17 mouse cellular contexts compared by ENCODE assay signal in the genomic region with DNA sequence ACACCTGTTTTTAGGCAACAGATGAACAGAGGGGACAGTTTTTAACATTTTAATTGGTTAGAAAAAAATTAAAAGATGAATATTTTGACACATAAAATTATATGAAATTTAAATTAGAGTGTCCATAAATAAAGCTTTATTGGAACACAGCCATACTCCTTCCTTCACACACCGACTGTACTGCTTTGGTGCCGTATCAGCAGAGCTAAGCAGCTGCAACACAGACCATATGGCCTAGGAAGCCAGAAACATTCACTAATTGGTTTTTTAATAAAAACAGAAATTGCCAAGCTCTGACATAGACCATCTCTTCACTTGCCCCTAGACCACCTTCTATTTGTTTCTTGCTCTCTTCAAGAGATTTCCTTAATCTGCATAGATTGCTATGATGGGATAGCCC. TPM values are rescaled to one million over a fixed set of nuclear protein-coding genes. Genes with fewer than 3 reads are reported as not detected.
"Had no signal": no experiment of that assay in that cellular context is flagged by ENCODE, and none has a peak within 500 bp of the region (broad histone marks: within the 10 kb centered on the region; RNA-seq: fewer than 3 reads in every experiment).

No protein-coding gene starts in this region.

- H3K9me3 ChIP-seq: lung, embryonic 15.5 days; megakaryocyte, embryonic 14.5 days; midbrain, embryonic 13.5 days; midbrain, embryonic 15.5 days; neural tube, embryonic 12.5 days; stomach, embryonic 15.5 days had no signal

- H3K9ac ChIP-seq: lung, embryonic 15.5 days; midbrain, embryonic 13.5 days; midbrain, embryonic 15.5 days; neural tube, embryonic 12.5 days; stomach, embryonic 15.5 days had no signal

- DNase-seq: lung, postnatal 14 days; lung, postnatal 36 days; right cerebral cortex, postnatal 14 days; thymus, adult 2 months; thymus, postnatal 25 days; thymus, postnatal 4 days had no signal

- ATAC-seq: lung, postnatal 0 days; midbrain, embryonic 13.5 days; midbrain, embryonic 15.5 days had no signal

- H3K27ac ChIP-seq: lung, embryonic 15.5 days; macrophage; neural tube, embryonic 12.5 days; stomach, embryonic 15.5 days; stomach, postnatal 0 days had no signal

- H3K4me3 ChIP-seq: lung, embryonic 15.5 days; megakaryocyte, embryonic 14.5 days; midbrain, embryonic 13.5 days; midbrain, embryonic 15.5 days; neural tube, embryonic 12.5 days; stomach, embryonic 15.5 days had no signal

- H3K4me2 ChIP-seq: lung, embryonic 15.5 days; midbrain, embryonic 11.5 days; midbrain, embryonic 13.5 days; midbrain, embryonic 15.5 days; neural tube, embryonic 12.5 days; stomach, embryonic 15.5 days had no signal

- H3K4me1 ChIP-seq: lung, embryonic 15.5 days; megakaryocyte, embryonic 14.5 days; midbrain, embryonic 13.5 days; neural tube, embryonic 12.5 days; stomach, embryonic 15.5 days had no signal

- H3K36me3 ChIP-seq: lung, embryonic 15.5 days; midbrain, embryonic 13.5 days; midbrain, embryonic 15.5 days; neural tube, embryonic 12.5 days; stomach, embryonic 15.5 days had no signal

- H3K27me3 ChIP-seq: lung, embryonic 15.5 days; midbrain, embryonic 13.5 days; midbrain, embryonic 15.5 days; neural tube, embryonic 12.5 days; stomach, embryonic 15.5 days had no signal

RNA-seq across cellular contexts. Expression of a gene that starts 40.2 kb away (rescaled TPM):
- total RNA-seq: megakaryocyte progenitor cell, adult 5-6 weeks had no signal
- polyA plus RNA-seq: macrophage had no signal
